Mouse (Mus musculus) ovary, postnatal 10 days (tissue): ENCODE measurements around the gene Isg15.

ENCODE experiments used
- DNase-seq: peaks from one replicate; pipeline ENCODE4 v3.0.0; 2022; ENCODE audit warnings: low spot score

The Isg15 gene

GRCm38 (mm10) chr4:156203001-156203412 is 2.4 kb upstream of the Isg15 start, which contains the start of gene AW011738:
TSS of gene AW011738 (plus strand) at chr4:156203304.
- DNase-seq, result no peak

GRCm38 (mm10) chr4:156202462-156202893 is 1.9 kb upstream of the Isg15 start:
- no peak for DNase-seq

GRCm38 (mm10) chr4:156197829-156198205 is 2.8 kb downstream of the Isg15 start:
- peak; percentile 71 for DNase-seq

- no peak for DNase-seq
Observed at GRCm38 (mm10) chr4:156197131-156197828, 3.3 kb downstream of the Isg15 start, which contains the start of gene Agrn. TSS of gene Agrn (minus strand) at chr4:156197488.

GRCm38 (mm10) chr4:156195927-156196870 is 4.4 kb downstream of the Isg15 start:
- DNase-seq, result no peak

- no peak for DNase-seq
Observed at GRCm38 (mm10) chr4:156194346-156194745, 6.3 kb downstream of the Isg15 start.

- no peak for DNase-seq
Observed at GRCm38 (mm10) chr4:156193906-156194305, 6.7 kb downstream of the Isg15 start.

GRCm38 (mm10) chr4:156193200-156193590 is 7.4 kb downstream of the Isg15 start:
- DNase-seq, result no peak

- no peak for DNase-seq
Observed at GRCm38 (mm10) chr4:156192421-156193199, 8.0 kb downstream of the Isg15 start.

- no peak for DNase-seq
Observed at GRCm38 (mm10) chr4:156188811-156189323, 11.8 kb downstream of the Isg15 start.

GRCm38 (mm10) chr4:156188162-156188810 is 12.3 kb downstream of the Isg15 start:
- DNase-seq, result no peak

GRCm38 (mm10) chr4:156185950-156186850 is 14.4 kb downstream of the Isg15 start:
- no peak for DNase-seq

- no peak for DNase-seq
Observed at GRCm38 (mm10) chr4:156185456-156185949, 15.1 kb downstream of the Isg15 start.

GRCm38 (mm10) chr4:156184291-156184954 is 16.2 kb downstream of the Isg15 start:
- no peak for DNase-seq

- DNase-seq, result no peak
Observed at GRCm38 (mm10) chr4:156183747-156184146, 16.9 kb downstream of the Isg15 start.

GRCm38 (mm10) chr4:156177630-156178029 is 23.0 kb downstream of the Isg15 start:
- DNase-seq, result no peak

- DNase-seq, result no peak
Observed at GRCm38 (mm10) chr4:156171828-156172227, 28.8 kb downstream of the Isg15 start.

- no peak for DNase-seq
Observed at GRCm38 (mm10) chr4:156169129-156169528, 31.5 kb downstream of the Isg15 start.

- DNase-seq, result no peak
Observed at GRCm38 (mm10) chr4:156168611-156169010, 32.0 kb downstream of the Isg15 start.

- DNase-seq, result no peak
Observed at GRCm38 (mm10) chr4:156166477-156166876, 34.1 kb downstream of the Isg15 start.
